Mouse (Mus musculus) B cell, adult 2 months (primary cell): ENCODE results near the gene Anxa8.

Experiments
- DNase-seq, 2 experiments: peaks; one replicate each; pipeline ENCODE4 v3.0.0; 2022

The Anxa8 gene

DNA sequence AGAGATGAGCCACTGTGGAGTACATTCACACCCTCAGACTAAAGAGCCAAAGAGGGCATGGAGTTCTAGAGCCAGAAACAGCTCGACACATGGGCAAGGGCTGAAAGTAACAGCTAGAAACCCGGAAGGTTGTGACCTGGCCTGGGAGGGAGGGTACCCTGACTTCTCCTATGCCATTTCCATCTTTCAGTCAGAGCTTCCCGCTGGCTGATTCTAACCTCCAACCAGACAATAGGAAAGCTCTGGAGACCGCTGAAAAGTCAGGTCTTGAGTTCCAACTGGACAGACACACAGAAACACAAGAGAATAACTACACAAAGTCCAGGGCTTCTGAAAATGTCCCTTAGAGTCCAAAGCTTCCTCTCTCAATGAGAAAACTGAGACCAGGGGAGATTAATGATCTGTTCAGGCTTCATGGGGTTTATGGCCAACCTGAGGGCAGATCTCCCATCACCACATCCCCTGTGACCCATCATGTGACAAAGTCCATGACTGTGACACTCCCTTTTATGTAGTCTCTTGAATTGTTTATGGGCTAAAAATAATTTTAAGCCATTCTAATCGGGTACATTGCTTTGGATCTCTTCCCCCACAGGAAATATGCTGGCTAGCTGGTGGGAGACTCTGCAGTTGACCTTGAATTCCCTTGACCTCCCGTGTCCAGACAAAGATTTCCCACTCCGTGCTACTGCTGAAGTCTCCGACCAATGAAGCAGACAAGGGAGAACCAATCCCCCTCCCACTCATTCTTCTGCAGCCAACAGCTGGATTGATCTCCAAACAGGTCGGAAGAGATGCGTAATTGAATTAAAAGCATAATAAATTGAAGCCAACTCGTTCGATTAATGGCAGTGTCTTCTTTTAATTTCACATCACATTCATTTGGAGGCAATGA, 34.5 kb downstream of the Anxa8 start:
- no peak for DNase-seq

DNA sequence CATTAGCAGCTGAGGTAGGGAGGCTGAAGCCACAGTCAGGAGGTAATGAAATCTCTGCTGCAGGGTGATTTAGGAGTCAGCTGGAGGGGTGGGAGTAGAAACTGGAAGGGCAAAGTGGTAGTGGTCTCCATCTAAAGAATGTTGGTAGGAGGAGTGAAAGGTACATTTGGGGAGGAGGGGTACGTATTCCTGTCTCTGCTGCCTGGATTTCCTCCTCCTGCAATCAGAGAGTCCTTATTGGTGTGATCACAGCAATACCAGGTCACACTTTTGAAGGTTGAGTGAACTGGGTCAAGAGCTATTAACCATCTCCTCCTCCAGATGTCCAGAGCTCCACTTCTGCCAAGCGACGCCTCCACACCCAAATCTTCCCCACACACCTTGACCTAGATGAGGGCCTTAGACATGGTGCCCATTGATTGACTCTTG, 35.2 kb downstream of the Anxa8 start:
- DNase-seq: no peak

DNA sequence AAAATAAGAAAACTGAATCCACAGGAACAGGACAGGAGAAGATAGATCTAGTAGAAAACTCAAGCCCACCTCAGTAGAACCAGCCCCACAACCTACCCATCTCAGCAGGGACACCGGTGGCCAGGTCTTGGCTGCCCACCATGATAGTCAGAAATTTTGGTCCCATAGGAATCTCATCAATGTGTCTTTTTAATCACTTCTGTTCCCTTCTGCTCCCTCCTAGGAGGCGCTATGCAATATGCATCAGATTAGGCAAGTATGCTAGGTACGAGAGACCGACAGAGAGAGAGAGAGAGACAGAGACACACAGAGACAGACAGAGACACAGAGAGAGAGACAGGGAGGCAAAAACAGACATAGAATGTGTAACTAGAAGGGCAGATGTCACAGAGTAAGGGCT, 35.9 kb downstream of the Anxa8 start:
- DNase-seq: no peak

DNA sequence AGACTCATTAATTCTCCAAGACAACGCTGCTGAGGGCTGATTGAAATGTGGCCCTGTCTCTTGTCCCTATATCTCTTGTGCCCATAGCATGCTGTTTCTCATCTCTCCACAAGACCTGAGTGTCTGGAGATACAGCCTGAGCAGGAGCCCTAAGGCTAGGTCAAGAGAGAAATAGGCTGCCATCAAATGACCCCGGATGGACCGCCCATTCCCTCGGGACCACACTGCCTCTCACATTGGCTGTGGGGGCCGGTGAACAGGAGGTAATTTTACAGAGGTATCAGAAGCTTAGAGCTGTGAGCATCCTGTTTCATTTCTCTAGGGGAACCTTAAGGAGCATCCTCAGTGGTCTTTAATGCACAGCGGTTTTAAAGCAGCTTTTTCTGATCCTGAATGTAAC, 45.4 kb downstream of the Anxa8 start:
- DNase-seq: no peak

DNA sequence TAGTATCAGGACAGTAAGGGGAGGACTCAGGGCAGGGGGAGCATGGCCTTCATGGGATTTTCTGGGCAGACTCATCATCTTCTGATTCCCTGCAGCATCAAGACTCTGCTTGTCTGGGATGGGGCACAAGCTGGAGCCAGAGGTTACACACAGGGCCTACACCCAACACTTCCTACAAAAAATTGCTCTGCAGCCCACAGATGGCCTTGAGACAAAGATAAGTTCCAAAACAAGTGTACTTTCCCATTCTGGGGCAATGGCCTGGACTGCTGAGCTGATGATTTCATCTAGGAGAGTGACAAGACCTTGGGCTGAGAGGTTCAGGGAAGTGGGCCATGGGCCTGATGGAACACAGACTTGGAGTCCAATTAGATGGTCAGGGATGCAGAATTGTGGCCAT, 49.6 kb downstream of the Anxa8 start:
- no peak for DNase-seq

DNA sequence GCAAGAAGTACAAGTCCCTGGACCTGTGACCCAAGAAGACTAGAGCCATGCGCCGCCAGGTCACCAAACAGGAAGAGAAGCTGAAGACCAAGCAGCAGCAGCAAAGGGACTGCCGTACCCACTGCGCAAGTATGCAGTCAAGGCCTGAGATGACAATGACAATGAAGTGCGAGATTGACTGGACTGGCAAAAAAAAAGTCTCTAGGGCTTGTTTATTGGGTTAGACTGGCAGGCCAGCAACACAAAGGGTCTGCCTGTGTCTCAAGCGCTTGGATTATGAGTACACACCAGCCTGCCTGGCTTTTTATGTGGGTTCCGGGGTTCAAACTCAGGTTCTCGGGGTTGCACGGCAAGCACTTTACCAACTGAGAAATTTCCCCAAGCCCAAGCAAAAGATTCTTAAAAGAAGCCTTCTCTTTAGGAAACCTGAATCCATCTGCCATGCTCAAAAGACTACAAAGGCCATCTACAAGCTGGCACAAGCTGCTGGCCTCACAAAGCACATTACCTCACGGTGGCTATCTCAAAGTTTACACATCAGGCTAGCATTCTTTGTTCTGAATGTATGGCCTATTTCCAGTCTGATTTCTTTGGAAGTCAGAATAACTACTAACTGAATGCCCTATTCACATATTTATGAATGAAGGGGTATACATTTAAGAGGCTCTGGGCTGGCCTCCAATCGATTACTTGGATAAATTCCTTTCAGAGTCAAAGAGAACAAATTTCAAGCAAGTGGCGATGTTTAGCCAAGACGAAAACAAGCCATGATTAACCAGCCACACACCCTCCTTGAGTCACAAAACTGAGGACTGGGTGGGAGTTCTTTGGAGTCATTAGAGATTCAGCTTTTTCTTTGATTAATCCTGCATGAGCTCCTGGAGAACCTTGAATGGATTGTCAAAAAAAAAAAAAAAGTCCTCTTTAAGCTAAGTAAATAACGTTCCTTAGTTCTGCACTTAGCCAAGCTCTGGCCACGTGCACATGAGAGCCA, 54.2 kb downstream of the Anxa8 start:
- no peak for DNase-seq

DNA sequence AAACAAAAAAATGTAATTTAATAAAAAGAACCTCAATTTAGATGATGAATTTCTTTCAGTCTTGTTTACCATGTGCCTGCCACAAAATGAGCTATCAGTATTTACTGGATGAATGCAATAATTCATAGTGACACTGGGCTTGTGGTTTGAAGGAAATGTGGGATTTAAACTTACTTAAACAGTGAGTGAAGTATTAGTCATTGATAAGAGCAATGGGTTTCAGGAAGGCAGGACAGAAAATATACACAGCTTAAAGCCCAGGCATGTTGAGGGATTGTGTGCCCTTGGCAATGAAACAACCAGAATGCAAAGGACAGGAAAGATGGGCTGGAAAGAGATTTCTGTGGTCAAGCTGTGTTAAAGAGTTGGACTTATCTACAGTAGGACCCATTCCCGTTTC, 56.5 kb downstream of the Anxa8 start:
- DNase-seq: no peak

DNA sequence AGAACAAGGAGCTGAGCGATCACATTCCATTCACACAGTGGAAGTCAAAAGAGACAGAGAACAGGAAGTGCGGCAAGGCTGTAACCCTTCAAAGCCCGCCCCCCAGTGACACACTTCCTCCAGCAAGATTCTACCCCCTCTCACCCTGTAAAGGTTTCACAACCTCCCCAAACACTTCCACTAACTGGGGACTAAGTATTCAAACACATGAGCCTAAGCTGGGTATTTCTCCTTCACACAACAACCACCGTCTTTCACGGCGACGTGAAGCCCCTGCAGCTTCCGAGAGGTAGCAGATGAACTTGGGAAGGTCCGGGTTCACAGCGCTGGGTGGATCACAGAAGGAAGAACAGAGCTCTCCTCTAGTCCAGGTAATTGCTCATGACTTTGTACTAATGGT, 57.1 kb downstream of the Anxa8 start:
- DNase-seq: no peak
